Mouse (Mus musculus): ENCODE measurements around the gene Fam71e2. TPM values are rescaled to one million over a fixed set of nuclear protein-coding genes. Genes with fewer than 3 reads are reported as not detected.
"Not testable (repeated sequence)": the region's sequence is repeated elsewhere in the genome, so short reads cannot be mapped to it uniquely, and the experiment has no call there.

Gene Fam71e2
- total RNA-seq (2015), result not detected in 2 replicates
- not detected in 2 replicates for total RNA-seq (2017)

- no peak for ATAC-seq (ENCODE audit: poor library complexity, severe bottlenecking)
Observed at GRCm38 (mm10) chr7:4771202-4771601, at the start of gene Fam71e2. Gene Fam71e2 (minus strand): TSS chr7:4771302.

- no peak for ATAC-seq (ENCODE audit: poor library complexity, severe bottlenecking)
Observed at GRCm38 (mm10) chr7:4816559-4816958, 45.5 kb upstream of the Fam71e2 start.

GRCm38 (mm10) chr7:4813105-4813791, 42.1 kb upstream of the Fam71e2 start:
- no peak for ATAC-seq (ENCODE audit: poor library complexity, severe bottlenecking)

- peak; percentile 90 for ATAC-seq (ENCODE audit: poor library complexity, severe bottlenecking)
Observed at GRCm38 (mm10) chr7:4812303-4813104, 41.4 kb upstream of the Fam71e2 start, which contains the start of gene Ube2s. Gene Ube2s (minus strand): TSS chr7:4812590.

GRCm38 (mm10) chr7:4811842-4812302, 40.8 kb upstream of the Fam71e2 start:
- ATAC-seq (ENCODE audit: poor library complexity, severe bottlenecking), result no peak

- not testable (repeated sequence) for ATAC-seq (ENCODE audit: poor library complexity, severe bottlenecking)
Observed at GRCm38 (mm10) chr7:4811131-4811530, 40.0 kb upstream of the Fam71e2 start.

GRCm38 (mm10) chr7:4806716-4807115, 35.6 kb upstream of the Fam71e2 start:
- peak; percentile 83 for ATAC-seq (ENCODE audit: poor library complexity, severe bottlenecking)

- ATAC-seq (ENCODE audit: poor library complexity, severe bottlenecking), result no peak
Observed at GRCm38 (mm10) chr7:4802247-4802646, 31.1 kb upstream of the Fam71e2 start.

- ATAC-seq (ENCODE audit: poor library complexity, severe bottlenecking), result no peak
Observed at GRCm38 (mm10) chr7:4795767-4796433, 24.8 kb upstream of the Fam71e2 start.

- ATAC-seq (ENCODE audit: poor library complexity, severe bottlenecking), result no peak
Observed at GRCm38 (mm10) chr7:4794631-4795168, 23.6 kb upstream of the Fam71e2 start.

- no peak for ATAC-seq (ENCODE audit: poor library complexity, severe bottlenecking)
Observed at GRCm38 (mm10) chr7:4793674-4794073, 22.6 kb upstream of the Fam71e2 start.

GRCm38 (mm10) chr7:4793248-4793647, 22.1 kb upstream of the Fam71e2 start:
- not testable (repeated sequence) for ATAC-seq (ENCODE audit: poor library complexity, severe bottlenecking)

- ATAC-seq (ENCODE audit: poor library complexity, severe bottlenecking), result peak; percentile 89
Observed at GRCm38 (mm10) chr7:4792278-4793212, 21.4 kb upstream of the Fam71e2 start, which contains the start of gene Rpl28. Gene Rpl28 (plus strand): TSS chr7:4792874.

GRCm38 (mm10) chr7:4789436-4789935, 18.4 kb upstream of the Fam71e2 start, which contains the start of gene Tmem238:
Gene Tmem238 (minus strand): TSS chr7:4789656.
- ATAC-seq (ENCODE audit: poor library complexity, severe bottlenecking), result peak; percentile 19

- peak; percentile 17 for ATAC-seq (ENCODE audit: poor library complexity, severe bottlenecking)
Observed at GRCm38 (mm10) chr7:4788499-4789435, 17.7 kb upstream of the Fam71e2 start.

- 0 out of 2 replicates have a peak, but pooled peaks have one; percentile 8 for ATAC-seq (ENCODE audit: poor library complexity, severe bottlenecking)
Observed at GRCm38 (mm10) chr7:4783667-4784268, 12.7 kb upstream of the Fam71e2 start.

- no peak for ATAC-seq (ENCODE audit: poor library complexity, severe bottlenecking)
Observed at GRCm38 (mm10) chr7:4782759-4783158, 11.7 kb upstream of the Fam71e2 start, which contains the start of the genes Il11 and Tmem190. Gene Il11 (minus strand): TSS chr7:4782859. Gene Tmem190 (plus strand): TSS chr7:4782937.

GRCm38 (mm10) chr7:4782130-4782529, 11.0 kb upstream of the Fam71e2 start:
- peak; percentile 83 for ATAC-seq (ENCODE audit: poor library complexity, severe bottlenecking)
